Mouse (Mus musculus) macrophage (primary cell): ENCODE measurements around the gene Golga5. TPM values are rescaled to one million over a fixed set of nuclear protein-coding genes. Genes with fewer than 3 reads are reported as not detected.

Experiments
- H3K27ac ChIP-seq: fragments of 350-480 bp; formaldehyde crosslinking; 2 replicates; pipeline ENCODE4 v1.9.0; 2021
- H3K36me3 ChIP-seq: fragments of 350-480 bp; formaldehyde crosslinking; 2 replicates; pipeline ENCODE4 v1.9.0; 2021; ENCODE audit errors: inconsistent target
- H3K4me3 ChIP-seq: fragments of 350-480 bp; formaldehyde crosslinking; 2 replicates; pipeline ENCODE4 v1.9.0; 2021; ENCODE audit errors: inconsistent target
- H3K79me2 ChIP-seq: fragments of 350-480 bp; formaldehyde crosslinking; 2 replicates; pipeline ENCODE4 v1.9.0; 2021; ENCODE audit errors: inconsistent target
- WGBS: methylation state at CpG from one replicate; pipeline ENCODE4 v1.1.7; 2026; ENCODE audit warnings: inconsistent platforms; ENCODE audit not compliant: missing documents; 5-methylcytosine and 5-hydroxymethylcytosine counted together
- polyA plus RNA-seq: library from polyadenylated mRNA; stranded (reverse); fragments of 250-400 nt; gene quantifications from 3 replicates; pipeline ENCODE4 v1.2.4, GENCODE M21; 2018; ENCODE audit warnings: inconsistent platforms

The Golga5 gene
- polyA plus RNA-seq, 1 experiment from 2014 or later = 40.8 TPM

DNA sequence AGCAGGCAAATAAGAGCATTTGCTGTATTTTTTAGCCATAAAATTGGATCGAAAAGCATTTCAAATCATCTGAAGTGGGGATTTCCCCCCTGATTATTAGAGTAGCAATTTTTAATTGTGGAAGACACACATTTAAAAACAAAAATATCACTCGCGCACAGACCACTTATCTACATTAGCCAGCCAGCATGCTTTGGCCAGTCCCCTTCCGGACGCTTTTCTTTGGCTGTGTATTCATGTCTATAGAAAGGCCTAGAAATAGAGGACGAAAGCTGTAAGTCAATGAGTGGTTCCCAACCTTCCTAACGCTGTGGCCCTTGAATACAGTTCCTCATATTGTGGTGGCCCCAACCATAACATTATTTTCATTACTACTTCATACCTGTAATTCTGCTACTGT is 37.0 kb downstream of the Golga5 start:
- H3K79me2 ChIP-seq = no peaks in the 10 kb centered on the region
- H3K36me3 ChIP-seq = no peaks in the 10 kb centered on the region
- no peak overlapping the region for H3K27ac ChIP-seq
- no peak overlapping the region for H3K4me3 ChIP-seq
- WGBS = 90% methylated on average over 7 of the region's 7 CpGs

DNA sequence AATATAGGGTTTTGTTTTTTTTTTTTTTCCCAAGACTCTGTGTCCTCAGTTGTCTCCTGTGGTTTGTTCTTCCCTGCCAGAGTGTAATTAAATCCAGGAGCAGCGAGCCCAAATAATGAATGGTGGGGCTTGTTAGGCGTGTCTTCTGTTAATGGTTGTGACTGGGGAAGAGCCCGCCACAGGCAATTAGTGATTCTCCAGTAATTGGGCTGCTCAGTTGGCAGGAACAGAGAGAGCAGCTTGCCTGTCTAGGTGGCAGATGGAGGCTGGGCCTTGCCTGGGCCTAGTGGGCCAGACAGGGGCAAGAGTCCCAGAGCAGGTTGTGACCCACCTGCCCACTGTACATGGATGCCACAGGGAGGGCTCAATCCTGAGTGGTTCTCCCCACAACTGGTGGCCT is 42.4 kb downstream of the Golga5 start:
- no peak overlapping the region for H3K27ac ChIP-seq
- H3K4me3 ChIP-seq = no peak overlapping the region
- WGBS = 100% methylated on average over 3 of the region's 3 CpGs
- H3K79me2 ChIP-seq = no peaks in the 10 kb centered on the region
- H3K36me3 ChIP-seq = no peaks in the 10 kb centered on the region

DNA sequence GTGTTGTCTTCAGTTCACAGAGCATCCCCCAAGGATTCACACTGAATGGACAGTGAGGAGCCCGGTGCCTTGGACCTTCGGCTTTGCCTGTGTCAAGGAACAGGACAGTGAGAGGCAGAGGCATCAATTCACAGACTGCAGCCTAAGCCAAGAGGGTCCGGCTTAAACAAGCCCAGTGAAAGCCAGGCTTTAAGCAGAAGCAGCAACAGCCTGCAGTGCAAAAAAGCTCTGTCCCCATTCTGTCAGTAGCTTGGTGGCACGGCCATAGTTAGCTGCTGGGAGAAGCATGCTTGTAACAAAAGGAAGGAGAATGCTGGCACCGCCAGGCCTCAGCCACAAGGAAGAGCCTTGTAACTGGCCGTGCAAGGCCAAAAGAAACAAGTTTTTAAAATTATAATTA is 45.2 kb downstream of the Golga5 start:
- H3K79me2 ChIP-seq = no peaks in the 10 kb centered on the region
- no peak overlapping the region for H3K27ac ChIP-seq
- H3K36me3 ChIP-seq = no peaks in the 10 kb centered on the region
- 97% methylated on average over 6 of the region's 6 CpGs for WGBS
- no peak overlapping the region for H3K4me3 ChIP-seq

DNA sequence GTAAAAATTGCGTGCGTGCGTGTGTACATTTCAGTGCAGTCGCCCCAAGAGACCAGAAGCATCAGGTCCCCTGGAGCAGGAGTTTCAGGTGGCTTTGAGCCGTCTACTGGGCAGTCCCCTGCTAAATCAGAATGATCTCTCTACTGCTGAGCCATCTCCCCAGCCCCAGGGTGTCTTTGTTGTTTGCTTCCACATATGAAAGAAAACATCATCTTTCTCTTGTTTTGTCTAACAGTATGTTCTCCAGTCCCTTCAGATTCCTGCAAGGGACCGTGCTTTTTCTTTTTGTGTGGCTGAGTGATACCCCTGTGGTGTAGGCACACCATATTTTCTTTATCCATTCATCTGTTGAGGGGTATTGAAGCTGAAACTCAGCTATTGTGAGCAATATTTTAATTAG is 45.8 kb downstream of the Golga5 start:
- WGBS = 95% methylated on average over 6 of the region's 6 CpGs
- no peaks in the 10 kb centered on the region for H3K36me3 ChIP-seq
- H3K27ac ChIP-seq = no peak overlapping the region
- H3K4me3 ChIP-seq = no peak overlapping the region
- no peaks in the 10 kb centered on the region for H3K79me2 ChIP-seq

DNA sequence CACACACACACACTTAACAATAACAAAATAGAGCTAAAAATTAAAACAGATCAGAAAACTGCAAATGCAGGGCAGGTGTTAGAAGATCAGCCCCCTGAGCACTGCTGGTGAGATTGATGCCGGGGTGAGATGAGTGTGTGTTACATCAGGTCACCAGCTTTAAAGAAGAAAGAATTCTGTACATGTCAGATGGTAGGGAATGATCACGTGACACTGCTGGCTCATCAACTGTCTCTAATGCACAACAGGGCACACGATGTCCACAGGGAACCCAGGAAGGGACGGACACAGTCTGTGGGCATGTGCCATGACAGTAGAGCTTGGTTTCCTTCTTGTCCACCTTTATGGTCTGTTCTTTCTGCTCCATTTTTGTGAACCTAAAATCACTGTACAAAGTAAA is 47.2 kb downstream of the Golga5 start:
- Histone ChIP-seq H3K4me3 (no peak overlapping the region), H3K27ac (no peak overlapping the region), H3K79me2 (no peaks in the 10 kb centered on the region), H3K36me3 (no peaks in the 10 kb centered on the region)
- WGBS = 90% methylated on average over 4 of the region's 4 CpGs

DNA sequence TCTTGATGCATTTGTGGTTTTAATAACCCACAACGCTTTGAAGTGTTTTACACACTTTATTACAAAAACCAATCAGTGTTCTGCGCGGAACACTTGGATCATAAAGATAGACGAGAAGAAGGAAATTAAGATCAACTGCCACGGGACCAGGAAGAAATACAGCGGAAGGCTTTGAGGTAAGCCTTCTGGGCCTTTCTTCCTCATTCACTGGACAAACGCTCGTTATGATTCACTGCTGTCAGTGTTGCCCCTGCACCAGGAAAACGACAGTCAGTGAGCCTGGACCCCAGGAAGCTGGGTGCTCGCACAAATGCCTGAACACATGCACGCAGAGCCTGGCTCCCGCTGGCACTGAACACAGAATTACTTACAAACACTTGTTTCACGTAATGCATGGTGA is 48.7 kb downstream of the Golga5 start:
- 6% methylated on average over 13 of the region's 13 CpGs for WGBS
- H3K27ac ChIP-seq = peak overlapping the region; percentile 64
- H3K4me3 ChIP-seq = no peak overlapping the region
- H3K79me2 ChIP-seq = no peaks in the 10 kb centered on the region
- no peaks in the 10 kb centered on the region for H3K36me3 ChIP-seq

DNA sequence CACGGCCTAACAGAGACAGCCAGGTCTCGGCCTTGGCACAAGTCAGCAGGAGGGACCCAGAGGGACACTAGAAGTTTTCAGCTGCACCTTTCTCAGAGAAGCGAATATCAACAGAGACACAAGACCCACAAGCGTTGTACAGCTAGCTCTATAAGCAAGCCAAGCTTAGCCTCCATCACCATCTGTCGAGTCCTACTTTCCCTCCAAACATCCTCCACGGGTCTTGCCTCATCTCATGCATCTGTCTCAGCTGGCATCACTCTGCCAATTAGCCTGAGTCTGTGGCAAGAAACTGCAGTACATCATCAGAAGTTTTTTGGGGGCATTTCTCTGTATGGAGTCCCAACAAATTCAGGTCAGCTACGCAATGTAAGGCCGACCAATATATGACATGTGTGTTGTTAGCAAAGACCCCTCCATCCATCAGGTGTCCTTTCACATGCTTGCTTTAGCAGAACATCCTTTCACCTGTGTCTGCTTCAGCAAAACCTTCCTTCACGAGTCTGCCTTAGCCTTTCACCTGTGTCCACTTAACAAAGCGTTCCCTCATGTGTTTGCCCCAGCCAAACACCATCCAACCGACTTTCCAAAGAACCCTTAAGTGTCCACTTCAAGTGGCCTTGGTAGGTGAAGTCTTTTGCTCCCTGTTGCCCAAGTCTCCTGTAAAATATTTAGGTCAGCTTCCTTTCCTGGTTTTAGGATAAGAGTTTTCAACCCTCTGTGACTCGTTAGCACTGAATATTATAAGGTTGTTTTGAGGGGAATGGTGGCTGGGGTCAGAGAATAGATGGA is 51.2 kb downstream of the Golga5 start:
- H3K4me3 ChIP-seq = no peak overlapping the region
- no peaks in the 10 kb centered on the region for H3K79me2 ChIP-seq
- WGBS = 90% methylated on average over 12 of the region's 12 CpGs

DNA sequence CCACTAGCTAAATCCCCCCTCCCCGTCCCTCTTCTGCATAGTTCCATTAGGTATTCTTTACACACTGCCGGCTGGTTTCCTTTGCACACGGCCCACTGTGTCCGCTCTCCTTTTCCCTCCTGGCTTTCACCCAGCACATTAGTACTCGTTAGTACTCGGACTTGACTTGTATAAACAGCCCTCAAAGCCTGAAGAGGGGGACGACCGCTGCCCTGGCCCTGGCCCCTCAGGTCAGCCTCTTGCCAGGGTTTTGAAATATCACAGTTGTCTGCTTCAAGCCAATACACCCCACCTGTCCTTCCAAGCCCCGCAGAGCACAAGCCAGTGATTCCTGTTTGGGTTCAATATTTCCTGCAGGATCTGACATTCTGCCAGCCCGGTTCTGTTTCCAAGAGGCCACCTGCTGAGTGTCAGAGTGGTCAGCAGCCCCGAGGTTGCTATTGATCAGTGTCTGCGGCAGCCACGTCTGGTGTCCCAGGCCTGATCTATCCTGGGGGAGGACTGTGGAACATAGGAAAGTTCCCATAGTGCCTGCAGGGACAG is 52.9 kb downstream of the Golga5 start:
- Histone ChIP-seq H3K4me3 (no peak overlapping the region), H3K79me2 (no peaks in the 10 kb centered on the region), H3K36me3 (no peaks in the 10 kb centered on the region), H3K27ac (no peak overlapping the region)
- WGBS = 58% methylated on average over 12 of the region's 13 CpGs

More for the DNA sequence above, 51.2 kb downstream of the Golga5 start:
- Histone ChIP-seq H3K36me3 (no peaks in the 10 kb centered on the region), H3K27ac (no peak overlapping the region)

DNA sequence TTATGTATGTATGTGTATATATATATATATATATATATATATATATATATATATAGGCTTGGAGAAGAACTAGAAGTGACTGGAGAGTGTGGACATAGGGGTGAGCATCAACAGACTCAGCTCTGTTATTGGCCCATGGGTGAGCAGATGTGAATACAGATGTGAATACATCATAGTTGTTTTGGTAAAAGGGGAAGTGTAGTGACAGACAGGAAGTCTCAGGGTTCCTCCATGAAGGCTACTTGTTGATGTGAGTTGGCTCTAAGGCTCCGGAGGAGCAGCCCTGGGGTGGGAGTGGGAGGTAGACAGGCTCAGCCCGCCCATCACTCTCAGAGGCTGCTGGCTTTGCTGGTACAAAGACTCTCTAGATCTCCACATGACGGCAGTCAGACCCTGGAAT is 55.3 kb downstream of the Golga5 start:
- no peak overlapping the region for H3K4me3 ChIP-seq
- WGBS = 41% methylated on average over 3 of the region's 3 CpGs
- no peaks in the 10 kb centered on the region for H3K79me2 ChIP-seq
- no peak overlapping the region for H3K27ac ChIP-seq
- H3K36me3 ChIP-seq = no peaks in the 10 kb centered on the region

DNA sequence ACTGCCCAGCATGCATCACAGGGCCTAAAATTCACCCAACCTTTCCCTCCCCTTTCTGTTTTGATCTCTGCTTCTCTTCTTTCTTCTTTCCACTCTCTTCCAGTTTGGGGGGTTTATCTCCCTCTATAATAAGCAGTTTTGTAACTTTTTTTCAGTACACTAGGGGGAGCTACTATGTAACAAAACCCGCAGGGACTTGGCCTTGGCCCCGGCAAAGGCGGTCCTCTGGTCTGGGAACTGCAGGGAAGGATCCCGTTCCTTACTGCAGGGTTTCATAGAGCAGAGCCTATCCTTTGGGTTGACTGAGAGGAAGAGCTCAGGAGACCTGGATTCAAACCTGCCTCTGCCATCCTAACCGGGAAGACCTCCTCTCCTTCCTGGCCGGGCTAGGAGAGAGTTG is 55.8 kb downstream of the Golga5 start:
- Histone ChIP-seq H3K4me3 (no peak overlapping the region), H3K79me2 (no peaks in the 10 kb centered on the region)
- WGBS = 56% methylated on average over 6 of the region's 6 CpGs

DNA sequence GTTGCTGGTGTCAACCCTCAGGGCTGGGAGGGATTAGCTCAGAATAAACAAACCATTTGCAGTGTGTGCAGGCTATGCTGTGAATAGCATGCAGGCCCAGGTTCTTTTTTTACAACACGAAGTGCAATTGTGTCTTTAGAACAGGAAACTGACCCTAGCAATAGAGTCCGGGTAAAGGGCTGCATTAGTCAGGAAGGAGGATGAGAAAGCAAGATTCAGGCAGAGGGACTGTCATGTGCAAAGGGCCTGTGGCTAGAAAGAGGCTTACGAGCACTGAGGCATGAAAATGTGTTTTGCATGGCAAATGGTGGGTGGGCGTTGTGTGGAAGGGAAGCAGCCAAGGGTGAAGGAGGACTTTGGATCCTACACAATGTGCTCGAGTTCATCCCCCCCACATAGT is 59.1 kb downstream of the Golga5 start:
- Histone ChIP-seq H3K27ac (no peak overlapping the region), H3K79me2 (no peaks in the 10 kb centered on the region), H3K36me3 (no peaks in the 10 kb centered on the region), H3K4me3 (no peak overlapping the region)
- WGBS = 83% methylated on average over 5 of the region's 5 CpGs

More for the DNA sequence above, 55.8 kb downstream of the Golga5 start:
- H3K36me3 ChIP-seq = no peaks in the 10 kb centered on the region
- H3K27ac ChIP-seq = no peak overlapping the region

DNA sequence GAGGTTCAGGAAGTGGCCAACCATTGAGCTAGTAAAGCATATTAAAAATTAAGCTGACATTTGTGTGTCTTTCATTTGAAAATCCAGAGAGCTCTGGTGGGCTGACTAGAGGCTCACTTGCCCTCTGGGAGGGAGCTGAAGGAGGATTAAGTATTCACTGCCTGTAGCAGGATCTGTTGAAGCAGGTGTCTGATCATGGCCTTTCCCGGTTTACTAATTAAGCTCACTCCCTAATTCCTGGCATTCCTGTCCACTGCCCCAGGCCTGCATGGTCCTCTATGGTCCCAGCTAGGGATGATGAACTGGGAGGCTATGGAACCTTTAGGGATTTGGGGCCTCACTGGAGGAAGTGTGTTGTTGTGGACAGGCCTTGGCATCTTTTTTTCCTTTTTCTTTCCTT is 66.9 kb downstream of the Golga5 start:
- H3K27ac ChIP-seq = no peak overlapping the region
- no peak overlapping the region for H3K4me3 ChIP-seq
- WGBS = 90% methylated on average over 1 of the region's 1 CpGs
- no peaks in the 10 kb centered on the region for H3K79me2 ChIP-seq
- H3K36me3 ChIP-seq = no peaks in the 10 kb centered on the region

DNA sequence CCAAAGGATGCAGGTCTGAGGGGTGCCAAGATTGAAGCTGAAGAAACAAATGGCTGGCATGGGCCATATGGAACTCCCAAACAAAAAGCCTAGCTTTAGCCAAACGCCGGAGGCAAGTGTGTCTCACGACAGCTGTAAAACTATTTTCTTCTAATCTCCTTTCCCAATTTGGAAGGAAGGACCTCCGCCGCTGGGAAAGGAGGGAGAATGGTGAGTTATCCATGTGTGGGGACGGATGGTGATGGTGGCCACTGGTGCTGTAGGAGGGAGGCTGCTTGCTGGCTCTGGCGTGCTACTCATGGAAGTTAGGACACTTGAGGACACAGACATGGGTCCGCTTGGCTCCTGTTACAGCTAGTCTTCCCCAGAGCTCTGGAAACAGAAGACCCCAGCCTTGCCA is 71.3 kb downstream of the Golga5 start:
- H3K4me3 ChIP-seq = no peak overlapping the region
- no peaks in the 10 kb centered on the region for H3K79me2 ChIP-seq
- 98% methylated on average over 6 of the region's 8 CpGs for WGBS
- no peaks in the 10 kb centered on the region for H3K36me3 ChIP-seq
- no peak overlapping the region for H3K27ac ChIP-seq

DNA sequence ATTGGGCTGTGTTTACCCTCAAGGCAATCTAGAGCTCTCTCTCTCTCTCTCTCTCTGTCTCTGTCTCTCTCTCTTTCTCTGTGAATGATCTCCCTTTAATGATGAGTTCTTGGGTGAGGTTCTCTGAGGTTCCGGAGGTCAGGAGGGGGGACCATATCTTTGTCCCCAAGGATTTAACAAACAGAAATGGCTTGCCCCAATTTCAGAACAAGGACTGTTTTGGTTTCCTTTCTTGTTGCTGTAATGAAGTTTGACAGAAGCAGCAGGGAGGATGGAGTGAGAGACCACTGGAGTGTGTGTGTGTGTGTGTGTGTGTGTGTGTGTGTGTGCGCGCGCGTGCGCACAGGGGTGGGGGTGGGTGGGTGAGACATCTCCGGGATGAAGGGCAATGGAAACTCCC is 72.2 kb downstream of the Golga5 start:
- H3K27ac ChIP-seq = no peak overlapping the region
- no peaks in the 10 kb centered on the region for H3K36me3 ChIP-seq
- 93% methylated on average over 6 of the region's 7 CpGs for whole genome bisulfite sequencing
- no peaks in the 10 kb centered on the region for H3K79me2 ChIP-seq
- no peak overlapping the region for H3K4me3 ChIP-seq

DNA sequence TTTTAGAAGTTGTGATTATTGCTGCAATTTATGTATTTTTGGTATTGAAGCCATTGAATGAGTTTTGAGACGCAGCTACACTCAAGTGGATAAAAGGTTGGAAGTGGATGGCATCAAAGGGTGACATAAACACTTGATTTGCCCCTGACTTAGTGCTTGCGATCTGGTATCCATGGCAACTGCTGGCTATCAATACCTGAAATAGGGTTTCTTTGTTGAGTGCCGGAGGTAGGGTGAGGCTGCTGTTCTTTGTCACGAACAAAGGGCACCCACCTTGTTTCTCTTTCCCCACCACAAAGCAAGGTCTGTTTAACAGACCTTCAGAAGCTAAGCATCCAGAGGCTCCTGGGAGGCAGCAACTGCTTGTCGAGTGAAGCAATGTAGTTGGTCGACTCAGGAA is 76.2 kb downstream of the Golga5 start:
- H3K36me3 ChIP-seq = no peaks in the 10 kb centered on the region
- WGBS = 83% methylated on average over 6 of the region's 6 CpGs
- no peak overlapping the region for H3K4me3 ChIP-seq
- H3K27ac ChIP-seq = no peak overlapping the region
- H3K79me2 ChIP-seq = no peaks in the 10 kb centered on the region
